Mouse (Mus musculus) thymus, postnatal 36 days (tissue): Measurements from ENCODE around the gene Clip1.
"Not testable (repeated sequence)": the region's sequence is repeated elsewhere in the genome, so short reads cannot be mapped to it uniquely, and the experiment has no call there.

Experiments
- DNase-seq, 2 experiments: peaks; one replicate each; pipeline ENCODE4 v3.0.0; 2022; ENCODE audit warnings: mixed read lengths in 2 of 2

Clip1 gene

DNA sequence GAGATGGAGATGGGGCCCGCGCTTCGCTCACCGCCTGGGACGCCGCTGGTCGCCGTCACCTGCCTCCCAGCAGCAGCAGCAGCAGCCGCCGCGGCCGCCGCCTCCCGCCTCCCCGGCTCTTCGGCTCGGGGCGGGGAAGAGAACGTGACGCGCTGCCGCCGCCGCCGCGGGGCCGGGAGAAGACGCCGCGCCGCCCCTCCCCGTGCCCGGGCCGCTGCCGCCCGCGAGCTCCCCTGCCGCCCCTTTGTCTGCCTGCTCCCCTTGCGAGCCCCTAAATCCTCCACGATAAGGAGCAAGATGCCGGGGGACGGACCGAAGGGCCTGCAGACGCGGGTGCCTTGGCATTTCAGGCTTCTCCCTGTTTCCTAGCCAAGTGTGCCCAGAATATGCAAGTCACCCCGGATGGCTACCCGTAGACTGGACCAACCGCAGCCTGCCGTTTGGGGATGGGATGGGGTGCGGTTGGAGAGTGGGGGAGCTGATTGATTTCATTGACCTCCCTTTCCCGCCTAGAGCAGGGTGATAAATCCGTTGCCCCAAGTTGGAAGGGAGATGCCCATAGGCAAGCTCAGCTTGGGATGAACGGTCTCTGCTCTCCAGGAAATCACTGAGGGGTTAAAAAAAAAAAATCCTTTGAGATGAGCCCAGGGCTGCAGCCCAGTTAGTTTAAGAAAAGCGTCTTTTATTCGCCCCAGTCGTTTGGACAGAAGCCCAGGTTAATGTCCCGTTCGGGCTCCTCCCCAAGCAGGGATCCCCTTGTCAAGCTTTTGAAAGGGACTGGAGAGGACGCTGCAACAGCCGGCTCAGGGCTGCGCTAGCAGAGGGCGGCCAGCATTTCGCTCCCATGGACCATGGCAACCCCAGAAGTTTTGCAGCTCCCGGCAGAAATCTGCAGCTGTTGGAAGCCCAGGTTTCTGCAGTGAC, at the start of gene Clip1:
Gene Clip1, minus strand, starts transcription at position 398 of the 924 bp plus-strand sequence.
- peak in 1 of 2 experiments; percentile 77 for DNase-seq

- no peak for DNase-seq
Measured at GRCm38 (mm10) chr5:123730981-123731380, 46.6 kb upstream of the Clip1 start.

GRCm38 (mm10) chr5:123723816-123724215, 39.4 kb upstream of the Clip1 start:
- DNase-seq: not testable (repeated sequence)

GRCm38 (mm10) chr5:123720328-123721311, 36.2 kb upstream of the Clip1 start, which contains the start of gene Zcchc8:
Zcchc8 (minus strand) TSS chr5:123721100.
- DNase-seq: peak; percentile 93 to 94

GRCm38 (mm10) chr5:123714622-123715021, 30.2 kb upstream of the Clip1 start:
- DNase-seq: no peak

GRCm38 (mm10) chr5:123713782-123714181, 29.4 kb upstream of the Clip1 start:
- DNase-seq: no peak

- no peak for DNase-seq
Measured at GRCm38 (mm10) chr5:123709571-123709970, 25.2 kb upstream of the Clip1 start.

- no peak for DNase-seq
Measured at GRCm38 (mm10) chr5:123708598-123708997, 24.2 kb upstream of the Clip1 start.

DNA sequence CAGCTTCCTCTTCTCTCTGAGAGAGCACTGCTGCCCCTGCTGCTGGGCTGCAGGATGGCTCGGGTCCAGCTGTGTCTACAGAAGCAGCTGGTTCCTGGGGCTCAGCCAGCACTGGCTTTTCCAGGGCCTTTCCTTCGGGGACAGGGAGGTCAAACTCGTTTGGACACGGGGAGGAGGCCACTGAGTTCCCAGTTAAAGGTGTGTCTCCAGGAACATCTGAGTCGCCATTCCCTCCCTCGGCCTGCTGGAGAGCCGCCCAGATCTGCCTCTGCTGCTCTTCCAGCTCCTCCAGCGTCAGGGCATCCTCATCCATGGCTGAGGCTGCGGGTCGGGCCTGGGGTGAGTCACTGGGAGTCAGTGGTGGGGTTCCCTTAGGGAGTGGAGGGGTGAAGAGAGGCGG, 16.2 kb upstream of the Clip1 start:
- DNase-seq: peak in 1 of 2 experiments; percentile 15

DNA sequence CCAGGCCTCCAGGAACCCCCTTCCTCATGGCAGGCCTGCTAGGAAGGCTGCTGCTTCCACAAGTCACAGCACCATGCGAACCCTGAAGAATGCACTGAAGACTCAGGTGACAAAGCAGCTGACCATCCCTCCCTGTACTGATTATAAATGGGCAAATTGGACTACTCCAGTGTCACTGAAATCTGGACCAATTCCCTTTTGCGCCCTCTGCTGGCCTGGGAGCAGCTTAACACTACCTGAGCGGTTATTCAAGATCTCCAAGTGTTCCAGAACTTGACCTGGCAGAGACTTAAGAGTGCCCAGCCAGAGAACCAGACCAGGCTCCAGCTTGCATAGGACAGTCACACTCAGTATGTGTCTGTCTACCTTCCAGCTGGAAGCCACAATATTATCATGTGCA, 14.8 kb upstream of the Clip1 start:
- peak; percentile 54 to 65 for DNase-seq

DNA sequence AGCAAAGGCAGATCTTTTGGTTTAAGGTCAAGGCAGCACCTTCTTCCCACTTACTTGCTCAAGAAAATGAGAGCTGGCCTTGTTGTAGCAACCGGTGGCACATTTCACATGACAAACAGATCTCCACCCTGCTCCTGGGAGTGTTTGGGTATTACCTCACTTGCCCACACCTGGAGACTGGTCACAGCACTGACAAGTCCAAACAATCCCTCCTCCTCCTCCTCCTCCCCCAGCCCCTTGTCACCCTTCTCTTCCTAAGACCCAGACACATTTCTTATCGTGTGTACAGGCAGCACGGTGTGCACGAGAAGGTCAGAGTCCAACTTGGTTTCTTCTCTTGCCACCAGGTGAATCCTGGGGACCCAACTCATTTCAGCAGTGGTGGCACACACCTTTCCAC, 12.5 kb upstream of the Clip1 start:
- DNase-seq: no peak

DNA sequence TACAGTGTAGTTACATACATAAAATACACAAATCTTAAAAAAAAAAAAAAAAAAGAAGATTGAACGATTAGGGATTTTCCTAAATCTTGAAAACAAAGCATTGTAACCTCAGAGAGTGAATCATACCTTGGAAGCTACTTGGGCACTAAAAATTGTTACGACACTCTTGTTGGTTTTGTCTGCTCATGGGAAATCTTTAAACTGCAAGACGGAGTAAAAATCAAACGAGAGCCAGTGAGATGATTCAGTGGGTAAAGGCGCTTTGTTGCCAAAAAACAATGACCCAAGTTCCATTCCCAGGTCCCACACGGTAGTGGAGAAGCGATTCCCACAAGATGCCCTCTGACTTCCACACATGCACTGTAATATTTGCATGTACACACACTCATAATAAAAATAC, 11.8 kb upstream of the Clip1 start:
- no peak for DNase-seq

- no peak for DNase-seq
Measured at GRCm38 (mm10) chr5:123694468-123694867, 10.1 kb upstream of the Clip1 start.

GRCm38 (mm10) chr5:123683377-123684220, 819 bp downstream of the Clip1 start:
- peak; percentile 65 to 66 for DNase-seq

GRCm38 (mm10) chr5:123683043-123683376, 1.4 kb downstream of the Clip1 start:
- DNase-seq: peak in 1 of 2 experiments; percentile 39

DNA sequence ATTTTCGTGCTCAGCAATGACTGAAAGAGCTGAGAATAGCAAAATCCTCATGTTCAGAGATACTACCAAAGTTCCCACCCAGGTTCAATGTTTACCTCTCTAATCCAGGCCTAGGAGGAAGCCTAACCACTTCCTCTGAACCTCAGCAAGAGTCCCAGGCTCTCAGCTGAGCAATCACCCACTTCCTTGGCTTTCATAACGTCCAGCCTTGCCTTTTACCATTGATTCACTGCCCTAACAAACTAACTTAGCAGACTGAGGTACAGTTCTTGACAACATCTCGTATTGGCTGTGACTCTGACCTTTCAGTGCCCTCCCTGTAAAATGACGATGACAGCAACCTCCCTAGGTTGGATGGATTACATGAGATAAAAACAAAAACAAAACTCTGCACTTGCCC, 2.0 kb downstream of the Clip1 start:
- peak in 1 of 2 experiments; percentile 22 for DNase-seq

GRCm38 (mm10) chr5:123679546-123680263, 4.7 kb downstream of the Clip1 start:
- no peak for DNase-seq

GRCm38 (mm10) chr5:123679106-123679505, 5.3 kb downstream of the Clip1 start:
- no peak for DNase-seq

GRCm38 (mm10) chr5:123675717-123676116, 8.7 kb downstream of the Clip1 start:
- no peak for DNase-seq

- DNase-seq: no peak
Measured at GRCm38 (mm10) chr5:123675221-123675620, 9.2 kb downstream of the Clip1 start.

- no peak for DNase-seq
Measured at GRCm38 (mm10) chr5:123671473-123671820, 13.0 kb downstream of the Clip1 start.
